Mouse (Mus musculus) brain, embryonic 14.5 days (tissue): ENCODE measurements around the gene Gm26897.

Experiments used
- CTCF ChIP-seq: fragments of 200-500 bp; IDR thresholded peaks from 2 replicates; pipeline ENCODE4 v1.5.1; 2012; ENCODE audit warnings: inconsistent platforms, mild to moderate bottlenecking, moderate library complexity, borderline replicate concordance; ENCODE audit not compliant: insufficient read depth, insufficient read length; ENCODE audit errors: extremely low read depth
- POLR2A ChIP-seq: fragments of 200-500 bp; IDR thresholded peaks from 2 replicates; pipeline ENCODE4 v1.6.1; 2012; ENCODE audit warnings: mild to moderate bottlenecking, inconsistent platforms, borderline replicate concordance; ENCODE audit not compliant: poor library complexity, insufficient read depth, insufficient read length, severe bottlenecking; ENCODE audit errors: extremely low read depth

DNA sequence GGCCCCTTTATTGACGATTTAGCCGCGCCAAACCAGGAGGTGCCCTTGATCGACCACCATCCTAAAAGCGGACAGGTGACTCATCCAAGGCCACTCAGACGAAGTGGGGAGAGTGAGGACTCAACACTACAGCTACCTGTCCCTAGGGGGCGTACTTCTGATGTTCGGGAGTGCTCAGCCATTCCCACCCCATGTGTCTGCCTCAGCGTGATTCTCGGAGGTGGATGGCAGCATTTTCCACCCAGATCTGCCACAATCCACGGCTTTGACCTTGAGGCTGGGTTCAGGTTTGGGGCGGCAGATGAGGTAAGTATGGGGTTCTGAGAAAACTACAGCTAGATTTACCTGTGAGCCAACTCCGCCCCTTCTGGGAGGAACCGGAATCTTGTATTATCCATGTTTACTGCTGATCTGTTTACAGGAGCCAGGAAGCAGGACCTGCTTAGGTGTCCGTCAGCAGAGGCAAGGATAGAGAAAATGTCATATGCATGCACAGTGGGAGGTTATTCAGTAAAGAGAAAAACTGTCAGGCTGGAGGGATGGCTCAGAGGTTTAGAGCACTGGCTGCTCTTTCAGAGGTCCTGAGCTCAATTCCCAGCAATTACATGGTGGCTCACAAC lies 32.1 kb downstream of the Gm26897 start:
- TF ChIP-seq POLR2A (no peak), CTCF (no peak)
